In the genomic region with DNA sequence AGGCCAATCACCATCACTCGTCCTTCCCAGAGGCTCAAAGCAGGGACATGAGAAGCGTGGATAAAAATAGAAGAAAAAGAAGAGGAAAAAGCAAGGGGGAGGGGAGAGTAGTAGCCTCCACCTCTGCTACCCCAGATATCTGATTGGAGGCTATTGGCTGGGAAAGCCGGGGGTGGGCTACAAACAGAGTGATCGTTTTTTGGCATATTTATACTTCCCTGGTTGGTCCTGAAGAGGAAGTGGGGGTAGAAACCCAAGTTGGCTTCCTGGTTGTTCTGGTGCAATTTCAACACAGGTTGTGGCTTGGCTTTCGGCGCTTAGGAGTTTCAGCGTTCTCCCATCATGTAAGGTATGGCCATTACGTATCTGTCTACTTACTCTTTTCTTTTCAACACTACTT, we compare ENCODE assay signal across 9 mouse cellular contexts. TPM values are rescaled to one million over a fixed set of nuclear protein-coding genes. Genes with fewer than 3 reads are reported as not detected.
DNase-seq lines count a peak whose midpoint lies in the region; ATAC-seq lines count a peak whose summit lies in the region.
"Had no signal": no experiment of that assay in that cellular context is flagged by ENCODE, and none has a peak within 500 bp of the region (broad histone marks: within the 10 kb centered on the region; RNA-seq: fewer than 3 reads in every experiment).

Gene Klhl23 (plus strand): TSS at position 234 of the 400 bp plus-strand sequence.

- H3K9ac ChIP-seq in forebrain, embryonic 12.5 days = peak within 1 kb of the TSS; percentile 97
- H3K9ac ChIP-seq in liver, embryonic 11.5 days (ENCODE audit: low read depth, low read length) = peak within 1 kb of the TSS; percentile 85

- peak; percentile 20 to 24 for DNase-seq in cerebellum, postnatal 10 days
- DNase-seq in cerebellum, adult 18-20 months = no peak
- peak; percentile 87 for DNase-seq in MEL-GATA-1-ER (ENCODE audit: extremely low read depth, low read depth)
- peak; percentile 61 for DNase-seq in liver, embryonic 11.5 days (ENCODE audit: low spot score)
- peak; percentile 8 for DNase-seq in naive thymus-derived CD4-positive, alpha-beta T cell, adult 2 months (ENCODE audit: low read depth)
- no peak for DNase-seq in right cerebral cortex, postnatal 14 days

- no peak for ATAC-seq in forebrain, embryonic 12.5 days (ENCODE audit: low FRiP score)
- ATAC-seq in hematopoietic stem cell, adult 5-6 weeks (replicated peaks in 1 of 2; ENCODE audit: insufficient read depth in 1 of 2, low FRiP score in 2 of 2, low TSS enrichment in 1 of 2, low read depth in 1 of 2, poor library complexity in 2 of 2, severe bottlenecking in 2 of 2) = peak; percentile 63 to 79
- ATAC-seq in liver, embryonic 11.5 days (replicated peaks; ENCODE audit: low FRiP score) = peak; percentile 66

- H3K9me3 ChIP-seq in forebrain, embryonic 12.5 days = no peaks in the 10 kb centered on the region
- H3K9me3 ChIP-seq in liver, embryonic 11.5 days (ENCODE audit: control insufficient read depth, low read length) = no peaks in the 10 kb centered on the region

- WGBS in forebrain, embryonic 12.5 days = 33% methylated on average over 8 of the region's 8 CpGs
- WGBS in liver, embryonic 11.5 days = 3% methylated on average over 8 of the region's 8 CpGs

- H3K4me3 ChIP-seq in forebrain, embryonic 12.5 days (replicated peaks) = peak within 1 kb of the TSS; percentile 91
- peak within 1 kb of the TSS; percentile 85 for H3K4me3 ChIP-seq in liver, embryonic 11.5 days (ENCODE audit: low read depth, low read length)

- H3K27me3 ChIP-seq in forebrain, embryonic 12.5 days = no peaks in the 10 kb centered on the region
- H3K27me3 ChIP-seq in liver, embryonic 11.5 days (replicated peaks; ENCODE audit: control insufficient read depth, insufficient read depth, low read length) = no peaks in the 10 kb centered on the region

- H3K27ac ChIP-seq in forebrain, embryonic 12.5 days = peak within 1 kb of the TSS; percentile 96
- peak within 1 kb of the TSS; percentile 79 for H3K27ac ChIP-seq in liver, embryonic 11.5 days (ENCODE audit: low read depth, low read length)

- H3K4me2 ChIP-seq in forebrain, embryonic 12.5 days = peak within 1 kb of the TSS; percentile 84
- H3K4me2 ChIP-seq in liver, embryonic 11.5 days = peak within 1 kb of the TSS; percentile 60

- H3K36me3 ChIP-seq in forebrain, embryonic 12.5 days (replicated peaks) = peaks cover 7% of the 10 kb centered on the region
- peaks cover 9% of the 10 kb centered on the region for H3K36me3 ChIP-seq in liver, embryonic 11.5 days (ENCODE audit: control insufficient read depth, insufficient read depth, low read length)

- H3K4me1 ChIP-seq in forebrain, embryonic 12.5 days = peaks cover 33% of the 10 kb centered on the region
- H3K4me1 ChIP-seq in liver, embryonic 11.5 days (replicated peaks; ENCODE audit: control insufficient read depth, insufficient read depth, low read length) = peaks cover 27% of the 10 kb centered on the region

RNA-seq across cellular contexts. Expression of gene Klhl23, which starts in this region (rescaled TPM):
- 43.8 and 47.9 TPM in 2 replicates for polyA plus RNA-seq in forebrain, embryonic 12.5 days (2016; fragmentation: Nextera tagmentation; extraction: Ambion mirVana)
- 23.3 and 36.3 TPM in 2 replicates for total RNA-seq in hematopoietic stem cell, adult 5-6 weeks (2017)
- 44.9 and 47.7 TPM in 2 replicates for polyA plus RNA-seq in liver, embryonic 11.5 days (2014; fragmentation: Nextera tagmentation; extraction: Ambion mirVana)
- total RNA-seq: neutrophil, adult 5-6 weeks had no signal

Comparison
In these comparisons a context has a peak if more than half of its experiments do, and no peak if none do; other contexts are left out.
1. DNase-seq: peak in cerebellum, postnatal 10 days (2 of 2), MEL-GATA-1-ER (single experiment), liver, embryonic 11.5 days (single experiment) and naive thymus-derived CD4-positive, alpha-beta T cell, adult 2 months (single experiment); none in cerebellum, adult 18-20 months (0 of 2) and right cerebral cortex, postnatal 14 days (single experiment).